Mouse (Mus musculus) erythroblast, embryonic 14.5 days (primary cell): ENCODE measurements around the gene Kpna7. TPM values are rescaled to one million over a fixed set of nuclear protein-coding genes. Genes with fewer than 3 reads are reported as not detected.

ENCODE experiments used
- H3K27me3 ChIP-seq: 2 replicates; pipeline ENCODE4 v1.6.1; 2012; ENCODE audit warnings: inconsistent platforms; ENCODE audit not compliant: control insufficient read depth
- H3K36me3 ChIP-seq: 2 replicates; pipeline ENCODE4 v1.6.1; 2012; ENCODE audit warnings: mild to moderate bottlenecking, inconsistent platforms; ENCODE audit not compliant: control insufficient read depth
- H3K4me1 ChIP-seq: 2 replicates; pipeline ENCODE4 v1.6.1; 2012; ENCODE audit warnings: inconsistent platforms; ENCODE audit not compliant: control insufficient read depth
- H3K4me3 ChIP-seq: replicated peaks from 2 replicates; pipeline ENCODE3; 2012; ENCODE audit warnings: moderate library complexity, mild to moderate bottlenecking, inconsistent platforms
- H3K9me3 ChIP-seq: 2 replicates; pipeline ENCODE4 v1.6.1; 2012; ENCODE audit warnings: low read length, inconsistent platforms, mixed read lengths; ENCODE audit not compliant: control insufficient read depth
- GATA1 ChIP-seq: IDR thresholded peaks from 2 replicates; pipeline ENCODE4 v1.6.1; 2012; ENCODE audit warnings: low read length, inconsistent platforms, mixed read lengths
- TAL1 ChIP-seq: IDR thresholded peaks from 3 replicates; pipeline ENCODE4 v1.6.1; 2012; ENCODE audit warnings: low read length, inconsistent platforms, mixed read lengths
- polyA plus RNA-seq: library from polyadenylated mRNA; stranded (reverse); fragments of >175 nt; gene quantifications from 2 replicates; pipeline ENCODE4 v1.2.3, GENCODE M21; 2012

Gene Kpna7
- polyA plus RNA-seq, 1 experiment: not detected

DNA sequence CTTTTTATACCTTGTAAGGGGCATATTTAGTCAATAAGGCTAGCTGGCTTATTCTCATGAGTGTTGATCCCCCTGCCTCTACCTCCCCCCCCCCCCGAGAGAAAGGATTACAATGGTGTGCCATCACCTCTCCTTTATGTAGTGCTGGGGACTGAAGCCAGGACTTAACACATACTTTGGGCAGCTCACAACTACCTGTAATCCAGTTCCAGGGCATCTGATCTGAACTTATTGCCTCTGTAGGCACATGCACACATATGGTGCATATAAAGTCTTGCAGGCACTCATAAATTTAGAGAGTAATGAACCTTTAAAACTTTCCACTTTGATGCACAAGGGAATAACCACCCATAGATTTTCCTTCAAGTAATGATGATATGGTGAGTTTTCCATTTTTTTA is 69.6 kb downstream of the Kpna7 start:
- TF ChIP-seq TAL1: no peak
- H3K27me3 ChIP-seq: no peaks in the 10 kb centered on the region
- H3K9me3 ChIP-seq: no peaks in the 10 kb centered on the region
- H3K4me3 ChIP-seq: no peak overlapping the region
- H3K36me3 ChIP-seq: no peaks in the 10 kb centered on the region
- no peaks in the 10 kb centered on the region for H3K4me1 ChIP-seq

GRCm38 (mm10) chr5:145008878-145009659 is 74.8 kb downstream of the Kpna7 start:
- H3K36me3 ChIP-seq: no peaks in the 10 kb centered on the region
- H3K9me3 ChIP-seq: no peaks in the 10 kb centered on the region
- H3K27me3 ChIP-seq: no peaks in the 10 kb centered on the region
- H3K4me3 ChIP-seq: no peak overlapping the region
- no peaks in the 10 kb centered on the region for H3K4me1 ChIP-seq
- TF ChIP-seq GATA1 (no peak), TAL1 (no peak)

GRCm38 (mm10) chr5:145005596-145005995 is 78.2 kb downstream of the Kpna7 start:
- Histone ChIP-seq H3K9me3 (no peaks in the 10 kb centered on the region), H3K4me3 (no peak overlapping the region), H3K36me3 (no peaks in the 10 kb centered on the region), H3K4me1 (no peaks in the 10 kb centered on the region), H3K27me3 (no peaks in the 10 kb centered on the region)
- TF ChIP-seq GATA1 (no peak), TAL1 (no peak)

DNA sequence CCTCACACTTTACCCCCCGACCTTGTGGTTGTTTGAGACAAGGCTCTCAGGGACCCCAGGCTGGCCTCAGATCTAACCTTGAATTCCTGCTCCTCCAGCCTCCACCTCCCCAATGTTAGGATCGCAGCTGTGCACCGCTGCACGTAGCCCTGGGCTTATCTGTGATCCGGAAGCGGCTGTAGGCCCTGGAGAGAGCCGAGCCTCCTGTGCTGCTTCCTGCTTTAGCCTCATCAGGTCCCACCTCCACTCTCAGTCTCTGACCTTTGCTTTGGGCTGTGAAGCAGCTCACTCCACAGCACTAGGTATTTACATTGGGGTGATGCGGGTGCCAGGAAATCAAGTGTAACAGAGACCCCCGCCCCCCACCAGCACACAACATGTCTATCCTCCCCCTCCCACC is 79.3 kb downstream of the Kpna7 start:
- Histone ChIP-seq H3K27me3 (no peaks in the 10 kb centered on the region), H3K4me1 (no peaks in the 10 kb centered on the region), H3K4me3 (no peak overlapping the region), H3K9me3 (no peaks in the 10 kb centered on the region), H3K36me3 (no peaks in the 10 kb centered on the region)
- TF ChIP-seq TAL1: no peak
- no peak for TF ChIP-seq GATA1

GRCm38 (mm10) chr5:145003362-145003761 is 80.5 kb downstream of the Kpna7 start:
- no peaks in the 10 kb centered on the region for H3K9me3 ChIP-seq
- no peaks in the 10 kb centered on the region for H3K27me3 ChIP-seq
- no peaks in the 10 kb centered on the region for H3K4me1 ChIP-seq
- H3K4me3 ChIP-seq: no peak overlapping the region
- TF ChIP-seq GATA1 (no peak), TAL1 (no peak)
- no peaks in the 10 kb centered on the region for H3K36me3 ChIP-seq

DNA sequence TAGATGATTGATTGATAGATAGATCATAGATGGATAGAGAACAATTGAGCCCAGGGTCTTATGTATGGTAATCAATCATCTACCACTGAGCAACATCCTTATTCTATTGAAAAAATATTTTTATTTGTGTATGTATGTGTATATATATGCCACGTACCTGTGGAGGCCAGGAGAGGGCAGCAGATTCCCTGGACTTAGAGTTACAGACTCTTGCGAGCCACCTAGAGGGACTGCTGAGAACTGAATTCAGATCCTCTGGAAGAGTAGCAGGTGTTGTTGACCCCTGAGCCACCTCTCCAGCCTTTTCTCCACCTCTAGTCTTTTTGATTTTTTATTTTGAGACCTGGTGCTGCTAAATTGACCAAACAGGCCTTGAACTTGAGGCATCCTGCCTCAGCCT is 85.3 kb downstream of the Kpna7 start:
- Histone ChIP-seq H3K4me1 (no peaks in the 10 kb centered on the region), H3K9me3 (no peaks in the 10 kb centered on the region), H3K36me3 (no peaks in the 10 kb centered on the region), H3K4me3 (no peak overlapping the region), H3K27me3 (no peaks in the 10 kb centered on the region)
- TF ChIP-seq TAL1 (no peak), GATA1 (no peak)

- TF ChIP-seq TAL1 (no peak), GATA1 (no peak)
- no peaks in the 10 kb centered on the region for H3K9me3 ChIP-seq
- H3K27me3 ChIP-seq: no peaks in the 10 kb centered on the region
These were observed 93.3 kb downstream of the Kpna7 start for GRCm38 (mm10) chr5:144990481-144990880.

DNA sequence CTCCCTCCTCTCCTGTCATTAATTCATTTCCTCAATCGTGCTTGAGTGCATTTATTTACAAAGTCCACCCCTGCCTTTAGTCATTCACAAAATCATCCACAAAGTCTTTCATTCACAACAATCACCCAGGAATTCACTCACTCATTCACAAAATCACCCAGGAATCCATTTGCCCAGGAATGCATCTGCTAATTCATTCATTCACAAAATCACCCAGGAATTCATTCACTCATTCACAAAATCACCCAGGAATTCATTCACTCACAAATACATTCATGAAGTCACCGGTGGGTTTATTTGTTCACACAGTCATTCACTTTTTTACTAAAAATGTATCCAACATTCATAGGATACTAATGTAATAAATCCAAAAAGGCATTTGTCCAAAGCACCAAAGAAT is 93.8 kb downstream of the Kpna7 start:
- TF ChIP-seq GATA1 (no peak), TAL1 (no peak)
- H3K9me3 ChIP-seq: no peaks in the 10 kb centered on the region
- no peaks in the 10 kb centered on the region; the same call in 1 of the 2 replicates for H3K4me1 ChIP-seq

More at GRCm38 (mm10) chr5:144990481-144990880, 93.3 kb downstream of the Kpna7 start:
- Histone ChIP-seq H3K36me3 (no peaks in the 10 kb centered on the region), H3K4me1 (no peaks in the 10 kb centered on the region; the same call in 1 of the 2 replicates), H3K4me3 (no peak overlapping the region)

DNA sequence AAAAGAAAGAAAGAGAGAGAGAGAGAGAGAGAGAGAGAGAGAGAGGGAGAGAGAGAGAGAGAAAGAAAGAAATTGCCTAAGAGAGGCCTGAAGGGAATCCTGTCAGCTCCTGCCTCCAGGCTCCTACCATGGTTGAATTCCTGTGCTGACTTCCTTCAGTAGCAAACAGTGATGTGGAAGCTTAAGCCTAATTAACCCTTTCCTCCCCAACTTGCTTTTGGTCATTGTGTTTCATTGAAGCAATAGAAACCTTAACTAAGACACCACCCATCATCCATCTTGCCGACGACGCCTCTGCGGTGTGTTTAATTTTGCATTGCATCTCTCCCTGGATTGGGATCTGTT is 94.8 kb downstream of the Kpna7 start:
- Histone ChIP-seq H3K27me3 (no peaks in the 10 kb centered on the region), H3K4me3 (no peak overlapping the region), H3K36me3 (no peaks in the 10 kb centered on the region), H3K9me3 (peaks cover 4% of the 10 kb centered on the region), H3K4me1 (no peaks in the 10 kb centered on the region; the same call in 1 of the 2 replicates)
- no peak for TF ChIP-seq TAL1
- no peak for TF ChIP-seq GATA1

More for the DNA sequence above, 93.8 kb downstream of the Kpna7 start:
- H3K36me3 ChIP-seq: no peaks in the 10 kb centered on the region
- no peak overlapping the region for H3K4me3 ChIP-seq
- no peaks in the 10 kb centered on the region for H3K27me3 ChIP-seq

DNA sequence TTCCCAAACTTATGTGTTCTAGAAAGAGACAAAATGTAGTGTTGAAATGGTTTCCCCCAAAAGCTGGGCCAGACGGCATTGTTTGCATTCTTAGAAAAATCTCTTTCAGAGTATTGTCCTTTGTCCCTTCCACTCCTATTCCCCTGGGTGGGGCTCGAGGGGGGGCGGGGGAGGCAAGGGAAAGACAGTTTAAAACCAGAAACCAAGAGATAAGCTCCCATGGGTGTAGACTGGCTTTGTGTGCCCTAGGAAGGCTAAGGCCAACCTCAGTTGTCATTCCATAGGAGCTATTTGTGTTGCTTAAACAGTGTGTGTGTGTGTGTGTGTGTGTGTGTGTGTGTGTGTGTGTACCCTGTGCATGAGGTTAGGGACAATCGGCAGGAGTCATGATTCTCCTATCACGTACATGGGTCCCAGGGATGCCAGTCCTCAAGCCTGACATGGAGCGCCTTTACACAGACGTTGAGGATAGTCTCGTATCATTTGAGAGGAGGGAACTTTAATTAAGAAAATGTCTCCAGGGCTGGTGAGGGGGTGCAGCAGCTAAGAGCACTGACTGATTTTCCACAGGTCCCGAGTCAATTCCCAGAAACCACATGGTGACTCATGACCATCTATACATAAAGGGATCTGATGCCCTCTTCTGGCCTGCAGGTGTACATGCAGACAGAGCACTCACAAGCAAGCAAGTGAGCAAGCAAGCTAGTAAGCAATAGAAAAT is 95.3 kb downstream of the Kpna7 start:
- no peaks in the 10 kb centered on the region; the same call in 1 of the 2 replicates for H3K4me1 ChIP-seq
- H3K9me3 ChIP-seq: peaks cover 8% of the 10 kb centered on the region
- no peaks in the 10 kb centered on the region for H3K27me3 ChIP-seq
- no peaks in the 10 kb centered on the region for H3K36me3 ChIP-seq
- TF ChIP-seq GATA1: no peak
- TF ChIP-seq TAL1: no peak
- no peak overlapping the region for H3K4me3 ChIP-seq
